Mouse (Mus musculus) kidney, adult 2 months (tissue): ENCODE results near the gene Xylt1.

Source experiments
- CTCF ChIP-seq: fragments of 200-500 bp; conservative IDR thresholded peaks from 2 replicates; pipeline ENCODE4 v1.5.1; 2011; ENCODE audit warnings: low read depth, mild to moderate bottlenecking, control low read depth, low read length, moderate library complexity, mixed read lengths; ENCODE audit not compliant: insufficient read depth, insufficient read length
- POLR2A ChIP-seq: fragments of 200-500 bp; IDR thresholded peaks from one replicate; pipeline ENCODE4 v1.6.1; 2011; ENCODE audit warnings: low read depth, low read length, control low read depth

GRCm38 (mm10) chr7:117452269-117452668, 71.5 kb downstream of the Xylt1 start:
- TF ChIP-seq CTCF (no peak), POLR2A (no peak)
